Mouse (Mus musculus): ENCODE data around the gene Clec2g.
A peak's percentile ranks its signal among the peaks of the same experiment; 100 is the strongest.
"Not testable (repeated sequence)": the region's sequence is repeated elsewhere in the genome, so short reads cannot be mapped to it uniquely, and the experiment has no call there.

Clec2g gene

DNA sequence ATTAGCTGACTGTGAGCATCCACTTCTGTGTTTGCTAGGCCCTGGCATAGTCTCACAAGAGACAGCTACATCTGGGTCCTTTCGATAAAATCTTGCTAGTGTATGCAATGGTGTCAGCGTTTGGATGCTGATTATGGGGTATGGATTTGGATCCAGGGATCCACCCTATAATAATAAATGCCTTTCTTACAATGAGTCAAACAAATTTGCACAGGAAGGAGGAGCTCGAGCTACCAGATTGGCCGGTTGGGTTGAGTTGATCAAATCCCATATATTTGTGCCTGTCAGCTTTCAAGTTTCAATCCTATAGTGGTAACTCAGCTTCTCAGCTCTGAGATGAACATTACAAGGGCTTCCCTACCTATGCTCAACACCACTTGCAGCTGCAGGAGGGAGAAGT is at the start of gene Clec2g:
TSS of gene Clec2g (plus strand) at position 301 of the 400 bp plus-strand sequence.
- not testable (repeated sequence) for DNase-seq

GRCm38 (mm10) chr6:128887091-128887790 is 46.9 kb upstream of the Clec2g start, which contains the start of gene Clec2i:
Clec2i (plus strand) TSS chr6:128887588.
- peak; percentile 58 to 68 for DNase-seq

- peak; percentile 34 to 37 for DNase-seq
Observed at GRCm38 (mm10) chr6:128888834-128889233, 45.3 kb upstream of the Clec2g start.

- peak in 1 of 2 experiments; percentile 47 for DNase-seq
Observed at GRCm38 (mm10) chr6:128890948-128891355, 43.2 kb upstream of the Clec2g start, which contains the start of gene BC035044. BC035044 (minus strand) TSS chr6:128891126.

DNA sequence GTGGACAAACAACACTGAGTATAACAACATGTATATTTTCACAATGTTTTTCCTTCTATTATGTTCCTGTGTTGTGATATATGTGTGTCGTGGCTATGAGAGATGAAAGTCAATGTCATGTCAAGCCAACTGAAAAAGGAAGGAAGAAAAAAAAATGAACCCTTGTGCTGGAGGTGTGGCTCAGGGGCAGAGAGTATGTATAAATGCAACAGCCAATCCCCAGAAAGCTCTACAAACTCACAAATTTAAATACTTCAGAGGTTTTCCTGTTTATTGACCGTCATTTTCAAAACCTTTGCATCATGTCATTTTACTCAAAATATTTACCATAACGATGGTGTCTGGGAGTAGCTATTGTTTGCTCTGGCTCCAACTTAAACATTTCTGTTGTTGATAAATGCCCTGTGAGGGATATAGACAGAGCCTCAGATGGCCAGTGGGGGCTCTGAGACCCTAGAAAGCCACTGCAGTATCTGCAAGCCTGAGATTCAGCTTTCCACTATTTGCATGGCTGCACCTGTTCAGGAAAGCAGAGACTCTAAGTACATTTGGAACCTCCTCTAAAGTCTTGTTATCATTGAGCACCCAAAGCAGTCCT is 38.7 kb upstream of the Clec2g start:
- no peak for DNase-seq

DNA sequence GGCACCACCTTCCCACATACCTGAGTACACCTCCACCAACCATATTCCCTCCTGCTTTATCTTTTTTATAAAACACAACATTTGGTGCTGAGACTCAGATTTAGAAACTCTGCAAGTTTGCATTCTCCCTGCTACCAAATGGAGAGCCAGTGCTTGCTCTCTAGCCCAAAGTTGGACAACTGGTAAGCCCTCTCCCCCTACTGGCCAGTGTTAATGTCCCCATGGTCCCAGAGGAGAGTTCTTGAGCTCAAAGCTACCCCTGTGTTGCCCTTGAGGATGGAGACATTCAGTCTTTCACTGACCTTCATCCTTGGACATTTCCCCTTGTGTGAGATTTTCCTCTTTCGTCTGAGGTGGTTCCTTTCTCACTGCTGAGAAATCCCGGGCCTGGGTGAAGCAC is 34.1 kb upstream of the Clec2g start:
- no peak for DNase-seq

DNA sequence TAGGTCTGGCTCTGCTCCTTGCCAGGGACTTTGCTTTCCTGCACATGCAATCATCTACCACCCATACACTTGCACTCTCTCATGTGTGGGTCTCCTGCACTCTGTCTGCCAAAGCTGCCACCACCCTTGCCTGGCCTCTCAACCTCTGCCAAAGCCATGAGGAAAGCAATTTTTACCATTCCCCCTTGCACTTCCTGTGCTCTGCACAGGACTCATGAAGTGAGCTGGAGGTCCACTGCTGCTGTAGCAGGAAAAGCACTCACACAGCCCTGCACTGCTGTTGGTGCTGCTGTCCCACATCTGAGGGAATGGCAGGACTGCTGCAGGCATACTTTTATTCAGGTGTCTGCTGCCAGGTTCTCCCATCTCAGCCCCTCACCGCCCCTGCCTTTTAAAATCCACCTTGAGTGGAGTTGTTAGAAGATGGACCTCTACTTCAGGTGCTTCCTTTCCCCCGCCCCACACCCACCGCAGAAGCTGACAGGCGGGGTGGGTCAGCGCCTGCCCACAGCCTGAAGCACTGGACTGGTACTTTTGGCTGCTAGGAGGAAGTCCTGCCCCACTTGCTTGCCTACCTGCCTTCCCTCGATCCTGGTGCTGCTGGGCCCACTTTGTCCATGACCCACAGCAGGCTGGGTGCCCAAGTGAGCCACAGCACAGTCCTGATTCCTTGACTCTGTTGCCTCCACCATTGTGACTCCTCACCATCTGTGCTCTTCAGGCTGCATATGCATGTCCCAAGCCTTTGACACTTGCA is 33.2 kb upstream of the Clec2g start:
- DNase-seq = not testable (repeated sequence)

DNA sequence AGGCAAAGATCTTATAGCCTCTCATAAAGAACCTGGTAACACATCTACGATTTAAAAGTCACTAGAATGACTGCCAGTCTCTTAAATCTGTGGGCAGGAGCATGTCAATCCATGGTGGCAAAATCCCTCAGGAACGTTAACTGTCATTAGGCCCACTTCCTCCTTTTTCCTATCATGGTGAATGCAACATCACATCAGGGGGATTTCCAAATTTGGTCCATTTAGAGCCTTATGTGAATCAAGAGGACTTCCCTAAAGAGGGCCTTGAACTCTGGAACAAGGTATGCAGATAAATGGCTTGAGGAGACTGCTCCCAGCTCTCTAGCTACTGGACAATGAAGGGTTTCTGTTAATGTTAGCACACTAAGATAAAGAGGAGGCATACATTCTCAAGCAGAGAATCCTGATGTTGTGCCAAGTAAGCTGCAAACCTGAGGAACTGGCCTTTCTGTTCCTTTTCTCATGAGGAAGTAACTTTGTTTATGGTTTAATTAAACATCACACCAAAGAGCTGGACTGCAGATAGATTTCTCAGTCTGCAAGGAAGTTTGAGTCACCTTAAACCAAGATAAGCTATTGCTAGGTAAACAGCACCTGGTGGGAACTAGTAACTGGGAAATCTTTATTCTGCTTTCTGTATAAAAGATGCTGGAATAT is 20.5 kb upstream of the Clec2g start:
- DNase-seq = no peak

- no peak for DNase-seq
Observed at GRCm38 (mm10) chr6:128917322-128917721, 16.9 kb upstream of the Clec2g start.

- DNase-seq = no peak
Observed at GRCm38 (mm10) chr6:128933050-128933449, 1.1 kb upstream of the Clec2g start.

DNA sequence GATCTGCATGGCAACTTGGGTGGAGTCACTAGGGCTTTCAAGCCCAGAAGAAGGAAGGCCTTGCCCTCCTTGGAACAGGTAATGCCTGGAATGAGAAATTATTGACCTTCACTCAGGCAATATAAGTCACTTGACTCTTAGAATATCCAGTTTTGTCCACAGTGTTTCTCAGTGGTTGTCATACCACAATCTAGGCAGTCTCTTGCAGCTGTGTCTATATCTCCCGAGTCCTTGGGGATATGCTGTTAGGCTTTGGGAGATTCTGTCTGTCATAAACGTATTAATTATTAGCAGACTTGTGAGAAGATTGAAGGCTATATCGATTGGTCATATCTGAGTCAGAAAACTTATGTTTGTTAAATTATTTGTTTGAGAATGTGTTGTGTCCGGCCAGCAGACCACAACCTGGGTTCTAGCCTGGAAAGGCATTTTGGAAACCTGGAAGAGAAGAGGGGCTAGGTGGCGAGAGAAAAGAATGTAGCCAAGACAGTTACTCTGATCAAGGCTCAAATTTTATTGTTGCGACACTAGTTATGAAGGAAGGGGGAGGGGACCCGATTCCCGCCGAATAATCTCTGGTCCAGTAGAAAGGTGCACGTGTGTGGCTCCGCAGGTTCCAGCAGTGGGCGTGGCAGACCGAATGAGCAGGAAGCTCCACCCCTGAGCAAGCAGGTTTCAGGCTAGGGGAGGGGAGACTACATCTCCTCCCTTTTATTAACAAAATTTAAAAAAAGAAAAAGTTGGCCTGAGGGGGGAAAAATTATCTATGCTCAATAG is 1.9 kb downstream of the Clec2g start:
- not testable (repeated sequence) for DNase-seq

DNA sequence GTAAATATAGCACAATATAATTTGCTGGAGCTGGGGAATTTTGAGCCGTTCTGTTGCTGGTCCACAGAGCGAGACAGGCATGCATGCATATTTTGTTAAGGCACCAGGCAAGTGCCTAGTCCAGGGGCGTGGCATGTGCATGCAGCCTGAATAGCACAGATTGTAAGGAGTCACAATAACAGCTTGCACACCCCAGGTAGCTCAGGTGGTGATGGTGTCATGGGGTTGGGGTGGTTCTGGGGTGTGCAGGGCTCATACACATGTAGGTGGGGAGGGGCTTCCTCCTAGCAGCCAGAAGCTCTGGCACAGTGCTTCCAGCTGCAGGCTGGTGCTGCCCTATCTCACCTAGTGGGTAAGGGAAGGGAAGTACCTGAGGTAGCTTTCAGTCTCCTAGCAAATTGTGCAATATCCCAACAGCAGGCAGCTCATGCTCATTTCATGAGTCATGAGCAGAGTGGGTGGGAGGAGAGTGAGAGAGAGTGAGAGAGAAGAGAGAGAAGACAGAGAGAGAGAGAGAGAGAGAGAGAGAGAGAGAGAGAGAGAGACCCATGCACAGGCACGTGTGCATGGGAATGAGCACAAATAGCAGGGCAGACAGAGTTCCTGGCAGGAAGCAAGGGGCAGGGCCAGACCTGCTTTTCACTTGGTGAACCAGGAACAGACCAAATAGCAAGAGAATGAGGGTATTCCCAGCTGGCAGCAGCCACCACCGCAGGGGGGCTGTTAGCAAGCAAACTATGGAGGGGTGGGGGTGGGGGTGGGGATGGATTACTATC is 7.7 kb downstream of the Clec2g start:
- DNase-seq = no peak

GRCm38 (mm10) chr6:128945564-128945963 is 11.4 kb downstream of the Clec2g start:
- DNase-seq = no peak

GRCm38 (mm10) chr6:128961110-128961509 is 26.9 kb downstream of the Clec2g start:
- no peak for DNase-seq

- DNase-seq = not testable (repeated sequence)
Observed at GRCm38 (mm10) chr6:128962108-128962507, 27.9 kb downstream of the Clec2g start.

GRCm38 (mm10) chr6:128964519-128964918 is 30.3 kb downstream of the Clec2g start:
- no peak for DNase-seq

DNA sequence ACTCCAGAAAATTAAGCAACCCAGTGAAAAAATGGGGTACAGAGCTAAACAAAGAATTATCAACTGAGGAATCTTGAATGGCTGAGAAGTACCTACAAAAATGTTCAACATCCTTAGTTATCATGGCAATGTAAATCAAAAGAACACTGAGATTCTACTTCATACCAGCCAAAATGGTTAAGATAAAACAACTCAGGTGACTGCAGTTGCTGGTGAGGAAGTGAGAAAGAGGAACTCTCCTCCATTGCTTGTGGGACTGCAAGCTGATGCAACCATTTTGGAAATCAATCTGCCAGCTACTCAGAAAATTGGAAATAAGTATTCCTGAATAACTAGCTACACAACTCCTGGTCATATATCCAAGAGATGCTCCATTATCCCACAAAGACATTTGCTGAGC is 34.3 kb downstream of the Clec2g start:
- no peak for DNase-seq

DNA sequence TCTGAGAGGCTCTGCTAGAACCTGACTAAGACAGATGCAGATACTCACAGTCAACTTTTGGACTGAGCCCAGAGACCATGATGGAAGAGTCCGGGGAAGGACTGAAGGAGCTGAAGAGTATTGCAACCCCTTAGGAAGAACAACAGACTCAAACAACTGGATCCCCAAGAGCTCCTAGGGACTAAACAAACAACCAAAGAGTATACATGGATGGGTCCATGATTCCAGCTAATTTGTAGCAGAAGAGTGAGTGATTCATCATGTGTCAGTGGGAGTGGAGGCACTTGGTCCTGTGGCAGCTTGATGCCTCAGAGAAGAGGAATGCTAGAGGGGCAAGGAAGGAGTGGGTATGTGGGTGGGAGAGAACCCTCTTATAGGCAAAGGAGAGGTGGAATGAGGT is 35.6 kb downstream of the Clec2g start:
- DNase-seq = no peak

GRCm38 (mm10) chr6:128970508-128971393 is 36.6 kb downstream of the Clec2g start:
- not testable (repeated sequence) for DNase-seq

DNA sequence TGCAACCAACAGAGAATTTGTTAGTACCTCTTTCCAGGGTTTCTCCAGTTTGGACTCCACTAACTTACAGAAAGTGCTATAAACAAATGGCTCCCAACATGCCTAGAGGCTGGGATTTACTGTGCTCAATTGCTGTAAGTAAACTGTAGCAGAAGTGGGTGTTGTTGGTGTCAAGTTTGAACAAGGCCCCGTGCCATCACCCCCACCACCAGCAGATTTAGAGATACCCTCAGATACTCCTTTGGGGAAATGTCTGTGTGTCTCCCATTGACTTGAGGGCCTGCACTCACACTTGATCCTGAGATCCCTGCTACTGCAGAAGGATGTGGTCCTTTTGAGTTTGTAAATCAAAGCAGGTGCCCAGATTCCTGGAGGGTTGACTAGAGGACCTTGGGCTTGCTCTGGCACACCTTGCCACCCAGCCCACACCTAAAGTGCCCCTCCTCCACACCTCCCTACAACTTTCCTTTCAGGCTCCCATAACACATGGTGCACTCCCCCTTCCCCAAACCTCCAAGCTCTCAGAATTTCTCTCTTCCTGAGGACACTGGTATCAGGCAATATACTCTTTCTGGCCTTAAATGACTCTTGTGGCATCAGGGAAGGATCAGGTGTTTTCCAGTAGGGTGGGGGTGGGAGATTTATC is 37.3 kb downstream of the Clec2g start:
- DNase-seq = no peak

Measured in spleen, adult 18-20 months (tissue).